Mouse (Mus musculus) lung, postnatal 25 days (tissue): Measurements from ENCODE around the gene C530008M17Rik.
A peak's percentile ranks its signal among the peaks of the same experiment; 100 is the strongest.

Source experiments
- DNase-seq: peaks from one replicate; pipeline ENCODE4 v3.0.0; 2022; ENCODE audit warnings: low spot score

The C530008M17Rik gene

DNA sequence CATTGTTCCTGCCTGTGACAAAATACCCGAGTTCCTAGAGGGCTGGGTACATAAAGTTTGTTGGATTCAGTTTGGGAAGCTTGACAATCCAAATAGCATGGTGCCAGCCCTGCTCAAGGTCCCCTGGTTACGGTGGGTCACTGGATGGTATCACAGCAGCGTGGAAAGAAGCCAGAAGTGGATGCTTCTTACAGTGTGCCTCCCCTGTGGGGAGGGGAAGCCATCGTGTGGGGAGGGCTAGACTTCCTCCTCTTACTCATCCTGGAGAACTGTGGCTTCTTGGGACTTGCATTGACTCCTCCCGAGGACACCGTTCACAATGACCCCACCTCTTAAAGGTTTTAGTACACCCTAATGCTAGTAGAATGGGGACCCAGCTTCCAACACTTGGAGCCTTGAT is 183.5 kb downstream of the C530008M17Rik start:
- no peak for DNase-seq

DNA sequence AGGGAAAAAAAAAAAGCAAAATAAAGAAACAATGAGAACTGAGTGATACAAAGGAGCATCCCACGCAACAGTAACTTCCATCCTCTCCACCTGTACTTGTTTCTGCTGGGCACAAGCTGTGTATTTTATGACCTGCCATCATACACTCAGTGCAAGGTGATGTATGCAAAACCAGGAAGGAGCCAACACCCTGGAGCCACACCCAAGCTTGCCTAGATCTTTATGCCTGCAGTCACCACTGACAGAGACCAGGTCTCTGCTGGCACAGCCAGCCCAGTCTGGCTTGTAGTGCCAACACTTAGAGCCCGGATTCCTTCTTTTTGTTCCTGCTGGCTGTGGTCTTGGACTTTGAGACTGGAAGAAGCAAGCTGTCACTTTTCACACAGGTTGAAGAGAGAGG is 185.5 kb downstream of the C530008M17Rik start:
- no peak for DNase-seq

DNA sequence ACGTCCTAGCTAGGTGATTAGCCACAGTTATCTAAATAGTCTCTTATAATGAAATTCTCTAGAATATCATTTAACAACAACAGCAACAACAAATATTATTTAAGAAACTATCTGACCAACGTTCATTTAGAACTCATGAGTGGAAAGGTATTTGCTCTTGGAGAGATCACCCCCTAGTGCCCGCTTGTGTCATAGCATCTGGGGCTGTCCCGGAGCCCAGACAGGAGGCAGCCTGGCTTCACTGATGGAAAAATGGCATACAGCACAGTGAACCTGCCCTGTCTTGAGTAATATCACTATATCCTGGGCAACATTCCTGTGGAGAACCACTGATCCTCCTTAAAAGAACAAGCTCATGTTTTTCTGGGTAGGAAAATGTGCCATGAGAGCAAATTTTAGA is 187.1 kb downstream of the C530008M17Rik start:
- DNase-seq = peak; percentile 69

DNA sequence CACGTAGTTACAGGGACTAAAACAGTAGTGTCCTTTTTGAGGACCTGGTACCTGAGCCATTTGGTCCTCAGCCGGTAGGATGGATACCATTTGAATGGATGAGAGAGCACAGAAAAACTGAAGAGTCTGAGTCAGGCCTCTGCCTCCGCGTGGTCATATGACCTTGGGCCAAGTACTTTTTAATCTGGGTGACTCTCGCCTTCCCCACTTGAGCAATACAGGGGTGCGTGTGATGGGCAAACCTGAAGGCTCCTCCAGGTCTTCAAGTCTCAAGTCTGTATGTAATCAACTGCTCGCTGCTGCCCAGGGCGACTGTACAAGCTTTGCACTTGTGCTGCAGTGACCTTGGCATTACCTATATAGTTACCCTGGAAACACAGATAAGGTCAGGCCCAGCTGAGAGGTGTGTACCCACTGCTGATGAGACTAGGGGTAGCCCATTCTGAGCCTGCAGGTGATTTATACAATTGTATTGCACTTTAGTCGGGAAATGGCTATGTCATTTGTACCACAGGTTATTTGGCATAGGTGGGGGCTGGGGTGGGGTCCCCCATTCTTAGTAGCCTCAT is 187.6 kb downstream of the C530008M17Rik start:
- DNase-seq = no peak

DNA sequence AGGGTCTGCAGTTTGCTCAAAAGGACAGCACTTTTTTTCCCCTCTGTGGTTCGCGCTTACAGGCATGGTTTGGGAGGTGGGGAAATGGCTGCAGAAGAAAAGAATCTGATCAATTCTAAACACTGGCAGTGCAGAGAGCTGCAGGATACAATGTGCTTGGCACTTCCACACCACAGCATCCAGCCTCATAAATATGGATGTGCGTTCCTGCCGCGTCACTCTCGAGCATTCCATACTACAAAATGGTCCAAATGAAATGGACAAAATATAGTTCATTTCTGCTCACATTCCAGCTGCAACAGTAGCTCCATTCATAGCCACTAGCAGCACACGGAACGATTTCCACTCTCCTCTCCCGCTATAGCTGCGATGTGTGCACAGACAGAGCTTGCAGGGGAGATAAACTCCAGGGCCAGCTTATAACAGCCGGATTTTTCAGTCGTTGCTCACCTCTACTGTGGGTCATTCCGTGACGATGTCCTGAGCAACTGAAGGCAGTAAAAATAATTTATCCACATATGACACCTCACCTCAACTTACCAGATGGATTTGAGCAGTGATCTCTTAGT is 188.4 kb downstream of the C530008M17Rik start:
- DNase-seq = no peak

DNA sequence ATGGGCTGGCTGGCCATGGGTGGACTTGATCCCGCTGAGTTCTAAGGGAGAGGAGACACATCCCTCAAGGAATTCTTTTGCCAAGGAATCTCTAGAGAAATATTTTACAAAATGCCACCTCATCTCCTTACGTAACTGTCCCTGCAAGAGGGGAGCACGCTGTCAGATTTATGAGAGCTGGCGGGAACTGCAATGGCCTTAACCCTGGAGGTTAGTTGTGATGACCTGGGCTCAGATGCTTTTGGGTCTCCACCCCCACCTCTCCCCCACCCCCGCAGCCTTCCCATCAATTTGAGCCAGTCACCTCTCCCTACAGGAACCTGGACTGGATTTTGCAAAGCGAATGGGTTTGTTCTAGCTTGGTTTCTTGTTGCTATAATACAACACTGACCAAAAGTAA is 190.8 kb downstream of the C530008M17Rik start:
- no peak for DNase-seq

DNA sequence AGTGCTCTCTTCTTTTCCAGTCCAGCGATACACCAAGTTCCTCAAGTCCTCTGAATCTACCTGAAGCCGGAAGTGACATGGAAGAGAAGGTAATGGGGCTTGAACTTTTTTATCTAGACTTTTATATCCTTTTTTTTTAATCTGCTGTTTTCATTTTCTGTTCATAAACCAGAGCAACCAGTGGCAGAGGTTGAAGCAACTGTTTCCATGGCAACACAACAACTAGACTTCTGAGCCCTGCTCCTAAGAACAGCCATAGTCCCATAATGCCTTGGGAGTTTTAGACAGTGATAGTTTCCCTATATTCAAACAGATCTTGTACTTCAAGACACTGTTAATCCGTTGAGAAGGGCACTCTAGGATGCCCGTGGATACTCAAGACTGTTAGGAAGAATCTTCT is 195.0 kb downstream of the C530008M17Rik start:
- no peak for DNase-seq

DNA sequence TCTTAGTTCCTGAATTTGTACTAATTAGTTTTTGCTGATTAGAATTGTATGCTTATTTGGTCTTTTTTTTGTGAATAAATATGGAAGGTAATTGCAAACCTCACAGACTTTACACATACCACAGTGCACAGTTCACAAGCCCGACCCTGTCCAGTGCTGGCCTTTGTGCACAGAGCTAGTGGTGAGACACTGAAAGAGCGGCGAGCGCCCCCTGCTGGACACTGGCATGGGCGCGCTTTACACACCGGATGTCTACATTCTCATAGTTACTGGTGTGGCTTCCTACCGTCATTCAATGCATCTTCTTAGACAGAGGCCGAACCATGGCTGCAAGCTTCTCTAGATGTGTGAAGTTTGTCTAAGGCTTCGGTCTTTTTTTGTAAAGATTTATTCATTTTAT is 197.2 kb downstream of the C530008M17Rik start:
- DNase-seq = peak; percentile 78

DNA sequence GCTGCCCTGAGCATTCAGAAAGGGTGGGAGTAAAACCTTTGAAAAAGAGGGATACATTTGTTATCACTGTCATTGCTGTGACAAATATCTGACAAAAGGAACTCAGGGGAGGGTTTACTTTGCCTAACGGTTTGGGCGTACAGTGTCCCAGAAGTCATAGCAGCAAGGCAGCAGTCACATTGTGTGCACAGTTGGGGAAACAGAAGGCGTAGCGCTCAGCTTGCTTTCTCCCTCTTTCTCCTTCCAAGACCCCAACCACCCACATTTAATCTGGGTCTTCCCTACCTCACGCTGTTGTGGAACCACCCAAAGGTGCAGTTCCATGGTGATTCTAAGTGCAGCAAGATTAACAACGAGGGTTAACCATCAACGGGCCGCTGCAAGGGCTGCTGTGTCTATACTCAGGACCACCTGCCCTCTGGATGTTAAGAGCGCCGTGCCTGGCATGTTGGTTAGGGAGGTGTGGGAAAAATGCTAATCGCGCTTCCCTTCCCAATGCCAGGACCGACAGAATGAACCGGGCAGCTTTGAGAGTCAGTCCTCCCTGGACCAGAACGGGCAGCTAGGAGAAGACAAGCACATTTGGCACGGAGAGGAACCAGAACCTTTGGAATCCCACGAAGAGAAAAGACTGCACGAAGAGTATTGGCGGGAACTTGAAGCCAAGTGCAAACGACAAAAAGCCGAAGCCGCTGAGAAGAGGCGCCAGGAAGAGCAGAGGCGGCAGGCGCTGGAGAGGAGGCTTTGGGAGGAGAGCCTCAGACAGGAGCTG is 199.7 kb downstream of the C530008M17Rik start:
- DNase-seq = no peak

DNA sequence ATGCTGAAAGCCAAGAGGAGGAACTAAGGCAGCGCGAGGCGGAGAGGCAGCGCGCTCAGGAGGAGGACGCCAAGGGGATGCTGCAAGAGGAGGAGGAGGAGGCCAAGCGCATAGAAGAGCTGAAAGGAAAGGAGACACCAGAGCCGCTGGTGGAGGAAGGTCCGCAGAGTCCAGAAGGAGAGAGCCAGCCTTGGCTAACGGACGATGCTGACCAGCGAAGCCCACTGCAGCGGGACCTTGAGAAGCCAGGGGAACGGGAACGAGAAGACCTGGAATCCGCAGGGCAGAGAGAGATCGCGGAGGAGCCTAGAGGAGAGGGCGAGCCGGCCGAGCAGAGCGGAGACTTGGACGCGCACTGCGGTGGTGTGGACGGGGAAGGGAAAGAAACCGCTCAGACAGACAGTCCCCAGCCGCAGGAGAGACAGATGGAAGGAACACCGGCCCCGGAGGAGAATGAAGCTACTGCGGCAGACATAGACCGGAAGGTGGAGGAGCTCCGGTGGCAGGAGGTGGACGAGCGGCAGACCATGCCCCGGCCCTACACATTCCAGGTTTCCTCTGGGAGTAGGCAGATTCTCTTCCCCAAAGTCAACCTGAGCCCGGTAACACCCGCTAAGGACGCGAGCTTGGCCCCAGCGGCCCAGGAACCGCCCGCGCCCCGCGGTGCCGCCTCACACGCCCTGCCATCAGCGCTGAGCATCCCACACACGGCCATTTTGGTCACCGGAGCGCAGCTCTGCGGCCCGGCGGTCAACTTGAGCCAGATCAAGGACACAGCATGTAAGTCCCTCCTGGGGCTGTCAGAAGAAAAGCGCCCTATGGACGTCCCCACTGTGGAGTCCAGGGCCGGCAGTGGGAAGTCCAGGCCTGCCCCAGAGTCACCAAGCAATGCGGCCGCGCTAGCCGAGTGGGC is 201.0 kb downstream of the C530008M17Rik start:
- DNase-seq = no peak

DNA sequence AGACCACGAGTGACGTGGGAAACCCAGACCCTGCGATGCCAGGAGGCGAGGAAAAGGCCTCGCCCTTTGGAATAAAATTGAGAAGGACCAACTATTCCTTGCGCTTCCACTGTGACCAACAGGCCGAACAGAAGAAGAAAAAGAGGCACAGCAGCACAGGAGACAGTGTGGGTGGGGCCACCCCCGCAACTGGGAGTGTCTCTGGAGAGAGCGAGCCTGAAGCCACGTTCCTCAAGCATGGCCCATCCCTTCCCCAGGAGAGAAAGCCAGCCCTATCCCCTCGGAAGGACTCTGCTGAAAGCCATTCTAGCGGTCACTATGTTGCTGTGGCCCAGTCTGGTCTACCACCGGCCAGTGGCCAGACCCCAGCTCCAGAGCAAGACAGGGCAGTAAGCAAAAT is 202.1 kb downstream of the C530008M17Rik start:
- DNase-seq = no peak

DNA sequence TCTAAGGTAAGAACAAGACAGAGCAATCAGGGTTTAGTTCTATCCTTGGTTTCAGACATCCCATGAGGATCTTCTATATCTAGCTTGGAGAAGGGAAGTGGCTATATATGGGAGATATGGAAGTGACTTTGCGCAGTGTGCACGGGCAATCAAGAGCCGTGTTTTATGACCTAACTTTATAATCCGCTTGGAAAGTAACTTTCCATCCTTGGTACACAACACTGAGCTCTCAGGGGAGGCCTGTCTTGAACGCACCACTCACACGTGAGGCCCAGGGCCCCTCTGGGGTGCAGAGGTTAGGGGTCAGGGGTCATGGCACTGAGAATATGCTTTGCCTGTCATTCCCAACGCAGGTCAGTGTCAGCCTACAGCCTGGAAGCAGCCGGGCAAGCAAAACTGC is 210.5 kb downstream of the C530008M17Rik start:
- no peak for DNase-seq

DNA sequence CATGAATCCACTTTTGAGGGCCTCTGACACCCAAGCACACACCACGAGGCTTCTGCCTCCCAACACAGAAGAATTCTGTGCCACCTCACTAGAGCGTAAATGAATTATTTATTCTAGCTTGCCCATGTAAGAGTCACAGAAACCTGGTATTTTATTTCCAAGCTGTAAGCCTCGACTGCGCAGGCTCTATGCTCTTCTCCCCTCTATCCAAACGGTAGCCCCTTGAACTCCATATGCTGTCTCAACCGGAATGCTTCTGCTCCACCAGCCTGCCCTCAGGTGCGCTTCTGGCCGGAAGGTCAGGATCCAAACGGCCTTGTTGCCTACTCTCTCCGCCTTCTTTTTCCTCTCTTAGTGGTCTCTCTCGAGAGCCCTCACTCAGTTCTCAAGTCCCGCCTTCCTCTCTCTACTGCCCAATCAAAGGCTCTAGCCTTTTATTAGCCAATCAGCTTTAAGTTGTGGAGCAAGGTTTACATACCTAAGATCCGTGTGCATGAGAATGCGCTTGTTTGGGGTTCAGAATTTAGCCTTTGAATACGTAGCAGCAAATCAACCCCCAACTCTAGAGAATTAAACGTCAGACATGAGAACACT is 212.5 kb downstream of the C530008M17Rik start:
- DNase-seq = peak; percentile 72

DNA sequence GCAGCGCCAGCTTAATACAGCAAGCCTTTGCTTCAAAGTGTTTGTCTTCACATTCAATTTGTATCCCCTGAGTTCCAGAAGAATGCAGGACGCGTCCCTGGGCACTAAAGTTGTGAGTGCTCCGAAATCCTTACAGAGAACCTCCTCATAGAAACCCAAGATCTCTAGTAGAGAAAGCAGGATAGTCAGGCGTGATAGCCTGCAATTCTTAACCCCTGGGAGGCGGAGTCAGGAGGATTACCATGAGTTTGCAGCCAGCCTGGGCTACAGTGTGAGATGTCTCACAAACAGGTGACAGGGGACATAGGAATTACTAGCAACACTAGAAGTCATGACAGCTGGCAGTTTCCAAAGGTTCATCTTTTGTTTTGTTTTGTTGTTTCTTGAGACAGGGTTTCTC is 213.2 kb downstream of the C530008M17Rik start:
- DNase-seq = no peak

DNA sequence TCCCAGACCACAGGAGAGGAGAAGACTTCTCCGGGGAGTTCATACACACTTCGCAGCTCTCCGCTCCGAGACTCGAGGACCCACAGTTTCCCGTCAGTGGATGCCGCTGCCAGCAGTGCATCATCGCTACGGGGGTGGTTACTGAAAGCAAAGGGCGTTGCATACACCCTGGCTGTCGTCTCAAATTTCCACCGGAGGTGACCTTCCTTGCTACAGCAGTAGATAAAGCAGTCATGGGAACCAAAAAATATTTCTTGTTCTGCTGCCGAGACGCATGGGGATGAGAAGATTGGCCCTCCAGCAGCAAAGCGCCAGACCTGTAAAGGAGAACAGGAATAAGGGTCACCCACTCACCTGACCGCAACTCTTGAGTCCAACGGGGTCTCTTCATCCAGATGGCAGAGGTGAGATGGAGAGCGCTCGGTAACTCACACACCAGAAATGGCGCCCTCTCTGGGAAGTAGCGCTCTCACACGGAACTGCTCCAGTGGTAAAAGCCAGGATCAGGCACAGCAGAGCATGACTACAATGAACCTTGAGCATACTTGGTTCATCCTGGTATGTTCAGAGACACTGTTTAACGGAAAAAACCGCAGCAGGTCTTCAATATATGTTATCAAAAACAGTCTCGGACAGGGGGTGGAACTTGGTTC is 219.9 kb downstream of the C530008M17Rik start:
- DNase-seq = no peak

DNA sequence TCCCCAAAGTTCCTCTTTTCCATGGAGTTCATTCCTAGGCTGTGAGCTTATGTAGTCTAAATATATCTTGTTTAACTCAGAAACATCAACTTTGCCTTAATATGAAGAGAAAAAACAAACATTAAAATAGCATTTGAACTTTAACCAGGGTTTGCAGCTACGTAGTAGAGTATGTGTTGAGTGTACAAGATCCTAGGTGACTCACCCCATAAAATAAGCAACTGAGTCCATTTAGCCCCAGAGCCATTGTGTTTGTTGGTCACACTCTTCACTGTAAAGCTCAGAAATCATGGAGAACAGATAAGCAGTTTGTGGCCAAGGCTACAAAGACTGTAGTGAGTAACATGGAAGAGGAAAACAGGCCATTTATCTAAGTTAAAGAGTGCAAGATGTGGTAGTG is 227.8 kb downstream of the C530008M17Rik start:
- no peak for DNase-seq

DNA sequence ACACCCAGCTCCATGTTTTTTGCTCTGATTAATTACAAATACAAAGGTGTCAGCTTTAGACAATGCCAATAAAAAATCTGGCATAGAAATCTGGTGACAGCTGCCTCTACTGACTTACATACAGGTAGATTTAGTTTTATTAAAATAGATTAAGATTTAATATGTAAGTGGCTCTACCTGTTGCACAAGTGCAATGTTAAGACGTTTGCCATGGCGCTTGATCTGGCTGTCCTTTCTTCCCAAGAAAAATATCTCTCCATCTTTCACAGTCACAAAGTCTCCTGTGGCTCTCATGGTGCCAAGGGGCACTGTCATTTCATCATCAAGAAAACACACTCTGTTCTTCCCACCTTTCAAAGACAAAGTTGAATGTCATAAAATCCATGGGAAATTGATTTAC is 230.7 kb downstream of the C530008M17Rik start:
- no peak for DNase-seq

DNA sequence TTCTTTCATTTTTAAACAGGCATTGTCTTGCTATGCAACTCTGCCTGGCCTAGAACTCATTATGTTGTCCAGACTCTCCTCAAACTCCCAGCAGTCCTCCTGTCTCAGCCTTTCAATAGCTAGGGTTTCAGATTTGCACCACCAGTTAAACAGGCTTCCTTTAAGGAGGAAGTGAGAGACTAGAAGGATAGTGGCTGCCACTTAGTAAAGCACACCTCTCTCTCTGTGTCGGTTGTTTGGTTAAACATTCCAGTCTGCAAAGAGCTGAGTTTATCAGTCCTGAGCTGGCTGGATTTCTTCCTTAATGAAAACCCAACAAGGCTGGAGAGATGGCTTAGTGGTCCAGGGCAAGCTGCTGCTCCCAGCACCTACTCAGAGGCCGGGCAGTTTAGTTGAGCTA is 236.3 kb downstream of the C530008M17Rik start:
- DNase-seq = no peak

DNA sequence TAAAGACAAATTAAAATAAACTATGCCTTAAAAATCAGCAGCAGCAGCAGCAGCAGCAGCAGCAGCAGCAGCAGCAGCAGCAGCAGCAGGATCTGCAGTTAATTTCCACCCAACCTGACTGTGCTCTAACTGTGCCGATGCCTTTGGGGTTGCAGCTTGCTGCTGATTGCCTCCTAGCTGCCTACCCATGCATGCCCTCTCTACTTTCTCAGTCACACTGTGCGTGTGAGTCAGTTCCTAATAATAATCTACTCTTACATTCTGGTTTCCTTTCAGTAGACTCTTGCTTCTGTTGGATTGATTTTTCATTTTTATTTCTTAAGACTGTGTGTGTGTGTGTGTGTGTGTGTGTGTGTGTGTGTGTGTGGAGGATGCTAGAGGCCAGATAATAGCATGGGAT is 236.8 kb downstream of the C530008M17Rik start:
- no peak for DNase-seq

DNA sequence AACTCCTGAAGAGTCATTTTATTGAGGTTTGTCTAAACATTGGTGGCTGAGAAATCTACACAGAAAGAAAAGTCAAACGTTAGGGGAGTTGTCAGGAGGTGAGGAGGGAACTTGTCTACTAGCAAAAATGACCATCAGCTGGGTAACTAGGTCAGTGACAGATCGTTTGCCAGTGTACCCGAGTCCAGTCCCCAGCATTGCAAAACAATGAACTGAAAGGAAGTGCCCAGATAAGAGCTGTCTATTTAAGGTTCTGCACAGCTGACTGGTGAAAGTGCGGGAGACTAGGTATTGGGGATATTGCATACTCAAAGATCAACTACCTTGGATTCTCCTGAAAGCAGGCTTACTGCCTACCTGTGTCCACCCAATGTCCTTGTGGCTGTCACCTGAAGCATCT is 245.8 kb downstream of the C530008M17Rik start:
- DNase-seq = no peak

DNA sequence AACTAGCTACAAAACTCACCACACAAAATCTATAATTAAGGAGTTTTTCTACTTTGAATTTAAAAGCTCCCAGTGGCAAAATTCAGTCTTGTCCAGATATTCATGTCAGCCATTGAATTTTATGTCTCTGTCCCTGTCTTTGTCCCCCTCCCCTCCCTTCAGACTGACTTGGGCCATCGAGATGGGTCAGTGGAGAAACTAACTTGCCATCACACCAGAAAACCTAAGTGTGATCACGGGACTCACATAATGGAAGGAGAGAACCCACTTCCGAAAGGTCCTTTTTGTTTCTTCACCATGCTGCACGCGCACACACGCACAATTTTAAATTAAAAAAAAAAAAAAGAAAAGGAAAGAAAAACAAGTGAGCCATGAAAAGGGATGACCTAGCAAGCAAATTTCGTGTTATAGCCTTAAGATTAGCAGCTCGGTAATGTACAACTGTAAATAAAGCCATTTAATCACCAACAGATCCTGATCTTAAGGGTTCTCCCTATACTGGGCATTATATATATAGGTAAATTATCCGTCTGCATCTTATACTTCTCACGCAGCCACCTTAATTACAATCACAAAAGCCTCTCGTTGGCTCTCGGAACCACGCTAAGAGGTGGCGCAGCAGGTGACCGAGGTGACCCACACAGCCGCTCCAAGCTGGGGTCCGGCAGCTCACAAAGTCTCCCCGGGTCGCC is 248.5 kb downstream of the C530008M17Rik start:
- DNase-seq = no peak
